Mouse (Mus musculus) hindbrain, embryonic 13.5 days (tissue): Measurements from ENCODE around the gene Kdm7a. TPM values are rescaled to one million over a fixed set of nuclear protein-coding genes. Genes with fewer than 3 reads are reported as not detected.

Source experiments
- ATAC-seq: fragments of 200-750 bp; cut with Nextera tagmentation; 2 replicates; pipeline ENCODE4 v1.8.0; 2017; ENCODE audit warnings: moderate TSS enrichment; ENCODE audit not compliant: low FRiP score
- H3K27ac ChIP-seq: fragments of 300-500 bp; sonication (generic); 2 replicates; pipeline ENCODE4 v1.5.1; 2015; ENCODE audit warnings: inconsistent platforms, mild to moderate bottlenecking, moderate library complexity
- H3K27me3 ChIP-seq: fragments of 300-500 bp; sonication (generic); 2 replicates; pipeline ENCODE4 v1.6.1; 2015; ENCODE audit warnings: mild to moderate bottlenecking, inconsistent platforms
- H3K36me3 ChIP-seq: fragments of 300-500 bp; sonication (generic); 2 replicates; pipeline ENCODE4 v1.6.1; 2015; ENCODE audit warnings: mild to moderate bottlenecking, inconsistent platforms
- H3K4me1 ChIP-seq: fragments of 300-500 bp; sonication (generic); replicated peaks from 2 replicates; pipeline ENCODE4 v1.6.1; 2015; ENCODE audit warnings: inconsistent platforms
- H3K4me2 ChIP-seq: fragments of 300-500 bp; sonication (generic); 2 replicates; pipeline ENCODE4 v1.6.1; 2015; ENCODE audit warnings: inconsistent platforms, mild to moderate bottlenecking, moderate library complexity
- H3K4me3 ChIP-seq: fragments of 300-500 bp; sonication (generic); 2 replicates; pipeline ENCODE4 v1.5.1; 2015; ENCODE audit warnings: mild to moderate bottlenecking, inconsistent platforms
- H3K9ac ChIP-seq: fragments of 300-500 bp; sonication (generic); 2 replicates; pipeline ENCODE4 v1.6.1; 2015; ENCODE audit warnings: mild to moderate bottlenecking, inconsistent platforms
- H3K9me3 ChIP-seq: fragments of 300-500 bp; sonication (generic); 2 replicates; pipeline ENCODE4 v1.6.1; 2016; ENCODE audit warnings: inconsistent platforms
- WGBS: fragments of 180-500 bp; shearing (Covaris S2); methylation state at CpG from one replicate; pipeline ENCODE4 v1.1.7; 2015; 5-methylcytosine and 5-hydroxymethylcytosine counted together
- polyA plus RNA-seq: library from polyadenylated mRNA; unstranded; fragments of >200 nt; fragmentation: Nextera tagmentation; extraction: Ambion mirVana; gene quantifications from 2 replicates; pipeline ENCODE4 v1.2.1, GENCODE M21; 2015

The Kdm7a gene
- polyA plus RNA-seq, 1 experiment from 2014 or later: 9.3 TPM

- Histone ChIP-seq H3K27me3 (peaks cover 7% of the 10 kb centered on the region), H3K4me3 (no peak overlapping the region), H3K9me3 (no peaks in the 10 kb centered on the region), H3K27ac (peak overlapping the region; percentile 48; the same call in 1 of the 2 replicates), H3K36me3 (no peaks in the 10 kb centered on the region), H3K4me1 (peaks cover 6% of the 10 kb centered on the region), H3K9ac (peak overlapping the region; percentile 39), H3K4me2 (no peak overlapping the region)
- WGBS: 26% methylated on average over 9 of the region's 9 CpGs
- ATAC-seq: no peak
Measured at GRCm38 (mm10) chr6:39226610-39226955, 20.0 kb upstream of the Kdm7a start.

DNA sequence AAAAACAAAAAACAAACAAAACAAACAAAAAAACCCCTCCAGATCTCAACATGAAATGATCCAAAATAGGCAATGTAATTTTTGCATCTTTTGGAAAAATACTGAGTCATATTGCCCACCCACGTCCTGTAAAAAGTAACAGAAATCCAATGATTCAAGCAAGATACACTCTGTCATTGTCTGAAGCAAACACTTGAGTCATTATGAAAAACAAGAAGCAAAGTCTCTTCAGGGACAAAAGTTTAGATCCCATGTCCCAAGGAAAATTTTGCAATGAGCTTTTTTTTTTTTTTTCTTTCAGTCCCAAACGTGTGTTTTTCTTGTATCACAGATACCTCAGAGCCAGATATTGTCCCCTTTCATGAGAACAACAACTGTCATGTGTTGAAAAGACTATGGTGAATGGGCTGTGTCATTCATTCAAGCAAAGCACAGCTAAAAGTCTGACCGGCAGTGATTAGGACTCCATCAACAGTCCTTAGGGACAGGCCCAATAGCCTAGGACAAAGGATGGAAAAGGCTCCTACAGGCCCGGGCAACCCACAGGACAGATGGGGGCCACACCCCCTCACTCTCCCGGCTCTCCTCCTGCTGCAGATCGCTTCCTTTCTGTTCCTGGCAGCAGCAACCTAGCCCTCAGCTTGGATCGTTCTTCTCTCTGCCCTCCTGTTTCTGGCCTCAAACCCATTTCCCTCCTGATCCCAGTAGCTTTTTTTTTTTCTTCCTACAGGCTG is 19.5 kb upstream of the Kdm7a start:
- peak overlapping the region; percentile 48; the same call in 1 of the 2 replicates for H3K27ac ChIP-seq
- peaks cover 6% of the 10 kb centered on the region for H3K4me1 ChIP-seq
- no peak for ATAC-seq
- H3K4me3 ChIP-seq: no peak overlapping the region
- peaks cover 6% of the 10 kb centered on the region for H3K27me3 ChIP-seq
- peak overlapping the region; percentile 39; the same call in 1 of the 2 replicates for H3K9ac ChIP-seq
- no peaks in the 10 kb centered on the region for H3K9me3 ChIP-seq
- WGBS: 12% methylated on average over 7 of the region's 7 CpGs
- H3K36me3 ChIP-seq: no peaks in the 10 kb centered on the region
- no peak overlapping the region for H3K4me2 ChIP-seq

GRCm38 (mm10) chr6:39223328-39223885 is 16.8 kb upstream of the Kdm7a start:
- Histone ChIP-seq H3K4me2 (no peak overlapping the region), H3K9ac (no peak overlapping the region), H3K4me3 (no peak overlapping the region), H3K27ac (no peak overlapping the region), H3K27me3 (peaks cover 4% of the 10 kb centered on the region; the same call in 1 of the 2 replicates), H3K36me3 (no peaks in the 10 kb centered on the region), H3K4me1 (peaks cover 6% of the 10 kb centered on the region), H3K9me3 (no peaks in the 10 kb centered on the region)
- WGBS: 76% methylated on average over 5 of the region's 5 CpGs
- ATAC-seq: no peak

DNA sequence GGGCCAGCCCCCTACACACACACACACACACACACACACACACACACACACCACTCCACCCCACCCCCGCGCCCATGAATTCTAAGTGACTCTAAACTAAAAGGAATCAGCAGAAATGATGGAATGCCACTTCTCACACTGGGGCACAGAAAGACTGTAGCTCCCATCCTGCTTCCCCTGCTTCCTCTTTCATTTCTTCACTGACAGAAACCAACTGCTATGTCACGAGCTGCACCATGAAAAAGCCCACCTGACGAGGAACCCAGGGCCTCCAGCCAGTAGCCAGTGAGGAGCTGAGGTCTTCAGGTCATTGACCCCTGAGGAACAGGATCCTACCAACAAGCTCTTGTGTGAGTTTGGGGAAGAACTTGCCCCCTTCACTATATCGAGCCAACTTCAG is 15.9 kb upstream of the Kdm7a start:
- H3K27me3 ChIP-seq: peaks cover 3% of the 10 kb centered on the region; the same call in 1 of the 2 replicates
- no peak overlapping the region for H3K9ac ChIP-seq
- ATAC-seq: no peak
- WGBS: 79% methylated on average over 5 of the region's 5 CpGs
- H3K36me3 ChIP-seq: no peaks in the 10 kb centered on the region
- no peak overlapping the region for H3K4me2 ChIP-seq
- peaks cover 6% of the 10 kb centered on the region for H3K4me1 ChIP-seq
- H3K9me3 ChIP-seq: no peaks in the 10 kb centered on the region
- H3K4me3 ChIP-seq: no peak overlapping the region
- H3K27ac ChIP-seq: no peak overlapping the region

GRCm38 (mm10) chr6:39217961-39218360 is 11.4 kb upstream of the Kdm7a start:
- H3K4me2 ChIP-seq: no peak overlapping the region
- no peaks in the 10 kb centered on the region for H3K36me3 ChIP-seq
- no peak overlapping the region for H3K27ac ChIP-seq
- no peaks in the 10 kb centered on the region for H3K27me3 ChIP-seq
- no peaks in the 10 kb centered on the region for H3K9me3 ChIP-seq
- H3K9ac ChIP-seq: no peak overlapping the region
- no peak overlapping the region for H3K4me3 ChIP-seq
- 87% methylated on average over 2 of the region's 2 CpGs for WGBS
- H3K4me1 ChIP-seq: no peaks in the 10 kb centered on the region
- no peak for ATAC-seq

DNA sequence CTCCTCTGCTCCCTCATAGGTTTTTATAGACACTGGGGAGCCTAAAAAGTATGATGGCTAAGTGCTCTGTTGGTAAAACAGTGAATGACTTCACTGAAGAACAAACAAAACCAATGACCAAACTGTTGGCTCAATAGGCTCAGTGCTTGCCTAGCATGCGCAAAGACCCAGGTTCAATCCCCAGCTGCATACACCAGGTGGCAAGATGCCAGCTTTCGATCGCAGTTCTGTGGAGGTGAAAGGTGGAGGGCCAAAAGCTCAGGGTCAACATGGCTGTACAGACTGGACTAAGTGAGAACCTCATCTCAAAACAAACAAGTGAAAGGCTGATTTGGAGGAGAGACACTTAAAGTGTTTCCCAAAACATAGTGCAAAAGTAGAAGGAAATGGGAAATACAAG is 10.5 kb upstream of the Kdm7a start:
- Histone ChIP-seq H3K27me3 (0 out of 2 replicates have a peak, but pooled peaks cover 5% of the 10 kb centered on the region), H3K4me2 (no peak overlapping the region), H3K36me3 (no peaks in the 10 kb centered on the region), H3K4me3 (no peak overlapping the region), H3K27ac (no peak overlapping the region), H3K4me1 (no peaks in the 10 kb centered on the region), H3K9ac (no peak overlapping the region), H3K9me3 (no peaks in the 10 kb centered on the region)
- 98% methylated on average over 3 of the region's 3 CpGs for WGBS
- ATAC-seq: no peak

DNA sequence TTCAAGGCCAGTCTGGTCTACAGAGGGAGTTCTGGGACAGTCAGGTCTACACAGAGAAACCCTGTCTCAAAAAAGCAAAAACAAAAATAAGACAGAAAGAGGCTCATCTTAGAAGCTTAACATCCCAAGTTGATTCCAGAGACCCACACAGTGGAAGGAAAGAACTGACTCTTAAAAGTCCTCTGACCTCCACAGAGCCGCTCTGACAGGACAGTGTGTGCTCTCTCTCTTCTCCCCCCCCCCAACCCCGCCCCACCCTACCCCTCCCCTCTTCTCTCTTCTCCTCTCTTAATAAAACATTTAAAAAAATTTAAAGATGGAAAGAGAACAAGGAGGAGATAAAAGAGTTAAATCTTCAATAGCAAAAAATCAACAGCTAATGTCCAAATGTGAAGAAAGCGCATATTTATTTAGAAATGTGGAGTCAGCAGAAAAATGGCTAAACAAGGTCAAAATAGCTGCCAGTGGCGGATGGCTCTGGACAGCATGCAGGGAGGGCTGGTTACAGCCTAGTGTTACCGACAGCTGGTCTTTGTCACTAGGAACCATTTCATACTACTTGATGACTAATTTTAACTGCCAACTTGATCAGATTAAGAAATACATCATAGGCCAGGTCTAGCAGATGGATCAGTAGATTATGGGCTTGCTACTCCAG is 8.5 kb upstream of the Kdm7a start:
- Histone ChIP-seq H3K36me3 (no peaks in the 10 kb centered on the region), H3K4me2 (no peak overlapping the region), H3K27ac (no peak overlapping the region), H3K9me3 (no peaks in the 10 kb centered on the region), H3K9ac (no peak overlapping the region), H3K4me1 (no peaks in the 10 kb centered on the region), H3K27me3 (0 out of 2 replicates have a peak, but pooled peaks cover 5% of the 10 kb centered on the region), H3K4me3 (no peak overlapping the region)
- ATAC-seq: no peak
- WGBS: 77% methylated on average over 5 of the region's 5 CpGs

DNA sequence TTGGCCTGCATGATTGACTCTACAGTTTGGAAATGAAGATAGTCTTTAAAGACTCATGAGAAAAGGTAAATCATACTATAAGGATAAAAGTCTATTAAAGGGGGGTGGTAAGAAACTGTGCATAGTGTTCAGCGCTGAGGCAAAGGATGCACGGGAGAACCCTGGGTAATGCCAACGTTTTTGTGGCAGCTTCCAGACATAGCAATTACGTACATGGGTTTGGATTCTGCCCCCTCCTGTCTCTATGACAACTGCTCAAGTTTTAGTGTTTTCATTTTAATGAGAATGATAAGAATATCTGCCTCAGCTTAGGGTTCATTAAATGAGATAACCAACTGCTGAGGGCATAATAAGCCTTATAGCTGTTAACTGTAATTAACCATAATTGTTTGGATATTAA is 3.1 kb upstream of the Kdm7a start:
- Histone ChIP-seq H3K27ac (no peak overlapping the region), H3K27me3 (0 out of 2 replicates have a peak, but pooled peaks cover 9% of the 10 kb centered on the region)
- 86% methylated on average over 4 of the region's 4 CpGs for WGBS

DNA sequence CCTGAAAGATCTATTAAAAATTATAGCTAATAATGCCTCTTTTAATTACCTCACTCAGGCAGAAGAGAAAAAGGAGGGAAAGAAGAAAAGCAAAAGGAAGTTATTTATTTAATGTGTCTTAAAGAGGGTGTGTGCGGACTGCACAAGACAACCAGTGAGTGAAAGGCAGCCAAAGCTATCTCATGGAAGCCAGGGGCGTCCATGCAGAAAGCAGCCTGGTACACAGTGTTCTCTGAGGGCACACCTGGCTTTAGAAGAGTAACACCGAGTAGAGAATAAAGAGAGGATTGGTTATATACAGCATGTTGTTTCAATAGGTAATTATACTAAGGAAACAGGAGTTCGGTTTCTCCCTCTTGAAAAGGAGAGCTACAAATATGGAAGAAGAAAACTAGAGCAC is 1.6 kb upstream of the Kdm7a start:
- Histone ChIP-seq H3K27me3 (0 out of 2 replicates have a peak, but pooled peaks cover 9% of the 10 kb centered on the region), H3K36me3 (no peaks in the 10 kb centered on the region), H3K4me1 (peaks cover 21% of the 10 kb centered on the region), H3K4me2 (no peak overlapping the region), H3K27ac (no peak overlapping the region), H3K4me3 (no peak overlapping the region), H3K9ac (no peak overlapping the region), H3K9me3 (no peaks in the 10 kb centered on the region)
- ATAC-seq: no peak
- 79% methylated on average over 4 of the region's 4 CpGs for WGBS

More for the DNA sequence above, 3.1 kb upstream of the Kdm7a start:
- H3K9me3 ChIP-seq: no peaks in the 10 kb centered on the region
- ATAC-seq: no peak
- no peak overlapping the region for H3K9ac ChIP-seq
- H3K36me3 ChIP-seq: no peaks in the 10 kb centered on the region
- H3K4me2 ChIP-seq: no peak overlapping the region
- peaks cover 8% of the 10 kb centered on the region; the same call in 1 of the 2 replicates for H3K4me1 ChIP-seq
- no peak overlapping the region for H3K4me3 ChIP-seq

DNA sequence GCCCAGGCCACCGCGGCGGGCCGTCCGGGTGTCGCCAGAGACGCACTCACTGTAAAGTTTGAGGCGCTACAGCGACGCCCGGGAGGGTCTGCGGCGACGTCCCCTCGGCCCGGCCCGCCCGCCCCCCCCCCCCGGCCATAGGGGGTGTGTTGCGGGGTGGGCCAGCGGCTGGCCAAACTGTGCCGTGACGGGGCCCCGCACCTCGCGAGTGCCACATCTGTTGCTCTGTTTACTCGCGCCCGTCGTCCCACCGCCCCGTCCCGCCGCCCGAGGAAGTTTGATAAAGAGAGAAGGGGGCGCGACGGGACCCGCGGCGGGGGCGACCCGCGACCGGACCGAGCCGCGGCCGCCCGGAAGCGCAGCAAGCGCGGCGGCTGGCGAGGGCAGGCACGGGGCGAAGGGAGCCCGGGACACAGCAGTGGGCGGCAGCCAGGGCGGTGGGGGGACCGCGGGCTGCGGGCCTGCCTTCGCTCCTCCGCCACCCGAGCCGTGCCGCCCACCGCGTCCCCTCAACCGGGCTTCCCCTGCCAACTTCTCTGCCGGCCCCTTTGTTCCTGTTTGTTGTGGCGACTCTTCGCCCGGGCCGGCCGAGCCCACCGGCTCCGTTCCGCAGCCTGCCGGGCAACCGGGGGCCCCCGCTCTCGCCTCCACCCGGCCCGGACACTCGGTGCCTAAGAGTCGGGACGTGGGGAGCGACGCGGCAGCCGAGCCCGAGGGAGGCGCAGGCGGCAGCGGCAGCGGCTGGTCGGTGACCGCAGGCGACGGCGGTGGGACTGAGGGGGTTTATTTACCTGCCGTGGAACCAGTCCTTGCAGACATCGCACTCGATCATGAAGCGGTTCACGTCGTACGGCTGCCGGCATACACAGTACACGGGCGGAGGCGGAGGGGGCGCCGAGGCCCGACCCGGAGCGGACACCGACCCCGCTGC is 674 bp downstream of the Kdm7a start:
- Histone ChIP-seq H3K36me3 (no peaks in the 10 kb centered on the region), H3K27me3 (0 out of 2 replicates have a peak, but pooled peaks cover 4% of the 10 kb centered on the region), H3K9ac (peak overlapping the region; percentile 99), H3K4me2 (peak overlapping the region; percentile 81), H3K4me1 (peaks cover 22% of the 10 kb centered on the region), H3K27ac (peak overlapping the region; percentile 98), H3K9me3 (no peaks in the 10 kb centered on the region), H3K4me3 (peak overlapping the region; percentile 99)
- ATAC-seq: peak; percentile 62
- under 1% methylated on average over 97 of the region's 121 CpGs for WGBS

GRCm38 (mm10) chr6:39205064-39205649 is 1.4 kb downstream of the Kdm7a start:
- Histone ChIP-seq H3K27me3 (0 out of 2 replicates have a peak, but pooled peaks cover 4% of the 10 kb centered on the region), H3K36me3 (no peaks in the 10 kb centered on the region), H3K4me3 (peak overlapping the region; percentile 99), H3K9me3 (no peaks in the 10 kb centered on the region), H3K4me1 (peaks cover 22% of the 10 kb centered on the region), H3K27ac (peak overlapping the region; percentile 98), H3K4me2 (peak overlapping the region; percentile 81), H3K9ac (peak overlapping the region; percentile 99)
- under 1% methylated on average over 22 of the region's 30 CpGs for WGBS
- peak; percentile 54 for ATAC-seq
